Mouse (Mus musculus) layer of hippocampus, adult 11-12 months (tissue): ENCODE measurements at regions not wholly inside any gene's neighbourhood (a gene's known extent, or its start where the extent isn't known, plus 50 kb on each side); places are given as distances from the start of the nearest gene placed in this dataset.

Source experiments
- DNase-seq: peaks from one replicate; pipeline ENCODE4 v3.0.0; 2022; ENCODE audit warnings: low spot score

DNA sequence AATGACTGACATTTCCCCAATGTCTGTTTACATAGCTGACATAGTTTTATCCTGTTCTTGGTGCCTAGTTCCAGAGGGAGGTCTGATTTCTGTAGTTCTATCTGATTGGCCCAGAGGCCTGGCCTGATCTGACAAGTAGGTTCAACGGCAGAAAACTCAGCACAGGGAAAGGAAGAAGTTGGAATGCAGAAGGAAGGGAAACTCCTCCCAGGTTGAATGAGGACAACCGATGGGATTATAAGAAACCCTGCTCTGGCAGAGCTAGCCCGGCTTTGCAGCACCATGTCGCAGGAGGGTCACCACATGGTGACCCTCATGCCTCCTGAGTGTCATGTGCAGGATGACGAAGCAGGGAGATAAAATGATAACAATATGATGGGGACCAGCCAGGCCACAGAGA is 89.8 kb upstream of the Gsc start:
- DNase-seq = no peak

DNA sequence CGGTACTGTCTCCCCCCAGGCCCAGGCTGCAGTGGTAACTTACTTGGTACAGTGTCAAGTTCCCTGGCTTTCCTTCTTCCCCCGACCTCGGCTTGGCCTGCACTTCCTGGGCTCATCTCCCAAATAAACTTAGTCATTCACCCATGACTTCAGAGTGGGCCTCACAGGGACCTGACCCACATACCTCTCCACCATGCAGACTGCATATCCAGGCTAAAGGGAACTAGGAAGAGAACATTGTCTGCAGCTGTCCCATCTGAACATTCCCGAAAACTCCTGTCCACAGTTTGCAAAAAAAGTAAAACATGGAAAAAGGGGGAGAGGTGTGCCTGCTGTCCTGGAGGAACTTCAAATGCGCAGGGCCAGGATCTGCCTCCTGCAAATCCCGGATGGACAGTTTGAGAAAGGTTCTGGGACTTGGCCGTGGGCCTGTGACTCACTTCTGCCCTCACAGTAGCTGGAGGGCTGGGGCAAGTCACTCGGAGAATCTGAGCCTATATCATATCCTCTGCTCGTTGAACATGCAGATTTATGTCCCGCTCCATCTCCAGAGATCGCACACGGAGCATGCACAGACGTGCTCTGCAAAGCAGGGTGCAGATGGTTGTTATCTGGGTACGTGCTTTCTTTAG is 87.9 kb upstream of the Gsc start:
- DNase-seq = no peak

DNA sequence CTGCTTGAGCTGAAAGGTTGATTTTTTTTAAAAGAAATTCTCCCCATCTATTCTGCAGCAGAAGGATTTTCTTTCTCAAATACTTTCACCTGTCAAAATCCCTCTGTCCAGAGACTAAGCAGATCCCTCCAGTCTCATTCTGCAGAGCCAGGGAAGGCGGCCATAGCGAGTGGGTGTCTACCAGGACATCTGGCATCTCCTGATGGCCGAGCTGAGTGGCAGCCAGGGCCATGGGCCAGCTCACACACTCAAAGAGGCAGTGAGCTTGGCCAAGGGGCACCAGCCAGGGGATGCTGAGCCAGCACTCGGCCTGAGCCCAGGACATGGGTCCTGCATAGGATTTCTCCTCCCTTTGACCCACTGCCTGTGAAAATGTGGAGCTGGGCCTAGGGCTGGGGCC is 84.6 kb upstream of the Gsc start:
- DNase-seq = peak; percentile 55

DNA sequence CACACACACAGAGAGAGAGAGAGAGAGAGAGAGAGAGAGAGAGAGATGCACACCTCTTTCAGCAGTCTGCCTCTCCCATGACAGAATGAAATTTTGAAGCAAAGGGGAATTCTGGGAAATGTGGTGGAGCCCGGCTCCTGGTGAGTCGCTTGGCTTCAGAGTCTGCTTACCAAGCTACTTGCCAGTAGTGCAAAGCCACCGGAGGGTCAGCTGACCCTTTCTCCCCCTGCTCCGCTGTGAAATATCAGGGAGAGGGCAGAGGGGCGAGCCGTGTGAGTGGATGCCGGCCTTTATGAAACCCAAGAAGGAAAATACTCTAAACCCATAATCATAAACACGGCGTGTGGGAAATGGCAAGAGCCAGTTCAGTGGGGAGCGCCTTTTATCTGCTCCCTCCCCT is 84.2 kb upstream of the Gsc start:
- DNase-seq = no peak

DNA sequence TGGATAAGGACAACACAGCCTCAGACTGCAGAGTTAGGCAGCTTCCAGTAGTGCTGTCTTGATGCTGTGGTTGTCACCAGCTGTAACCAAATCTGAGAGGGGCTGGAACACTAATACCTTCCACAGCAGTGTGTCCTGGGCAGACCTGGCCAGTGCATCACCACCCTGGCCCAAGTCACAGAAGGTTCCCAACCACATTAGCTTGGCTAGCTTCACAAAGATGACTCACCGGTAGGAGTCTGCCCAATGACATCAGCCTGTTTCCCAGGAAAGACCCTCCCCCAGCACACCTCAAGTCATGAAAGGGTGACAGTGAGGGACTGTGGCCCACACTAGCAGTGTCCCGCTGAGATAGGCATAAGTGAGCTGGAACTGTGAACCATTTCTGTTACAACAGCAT is 75.5 kb upstream of the Gsc start:
- no peak for DNase-seq

GRCm38 (mm10) chr12:104547561-104547960 is 74.4 kb upstream of the Gsc start:
- DNase-seq = no peak

GRCm38 (mm10) chr12:104545993-104546769 is 73.1 kb upstream of the Gsc start:
- no peak for DNase-seq

- no peak for DNase-seq
Measured at GRCm38 (mm10) chr12:104539911-104540310, 66.8 kb upstream of the Gsc start.

DNA sequence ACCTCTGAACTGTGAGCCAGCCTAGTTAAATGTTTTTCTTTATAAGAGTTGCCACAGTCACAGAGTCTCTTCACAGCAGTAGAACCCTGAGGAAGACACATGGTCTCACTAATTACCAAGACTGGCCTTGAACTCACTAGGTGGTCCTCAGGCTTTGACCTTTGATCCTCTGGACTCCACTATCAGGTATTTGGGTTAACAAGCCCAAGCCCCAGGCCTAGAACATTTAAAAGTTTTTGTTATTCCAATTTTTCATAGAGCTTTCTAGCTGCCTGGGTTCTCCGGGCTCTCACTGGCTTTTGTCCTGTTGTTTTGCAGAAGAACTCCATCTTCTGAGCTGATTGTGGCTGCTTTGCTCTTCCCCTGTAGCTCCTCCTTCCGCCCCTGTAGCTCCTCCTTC is 65.3 kb upstream of the Gsc start:
- no peak for DNase-seq

DNA sequence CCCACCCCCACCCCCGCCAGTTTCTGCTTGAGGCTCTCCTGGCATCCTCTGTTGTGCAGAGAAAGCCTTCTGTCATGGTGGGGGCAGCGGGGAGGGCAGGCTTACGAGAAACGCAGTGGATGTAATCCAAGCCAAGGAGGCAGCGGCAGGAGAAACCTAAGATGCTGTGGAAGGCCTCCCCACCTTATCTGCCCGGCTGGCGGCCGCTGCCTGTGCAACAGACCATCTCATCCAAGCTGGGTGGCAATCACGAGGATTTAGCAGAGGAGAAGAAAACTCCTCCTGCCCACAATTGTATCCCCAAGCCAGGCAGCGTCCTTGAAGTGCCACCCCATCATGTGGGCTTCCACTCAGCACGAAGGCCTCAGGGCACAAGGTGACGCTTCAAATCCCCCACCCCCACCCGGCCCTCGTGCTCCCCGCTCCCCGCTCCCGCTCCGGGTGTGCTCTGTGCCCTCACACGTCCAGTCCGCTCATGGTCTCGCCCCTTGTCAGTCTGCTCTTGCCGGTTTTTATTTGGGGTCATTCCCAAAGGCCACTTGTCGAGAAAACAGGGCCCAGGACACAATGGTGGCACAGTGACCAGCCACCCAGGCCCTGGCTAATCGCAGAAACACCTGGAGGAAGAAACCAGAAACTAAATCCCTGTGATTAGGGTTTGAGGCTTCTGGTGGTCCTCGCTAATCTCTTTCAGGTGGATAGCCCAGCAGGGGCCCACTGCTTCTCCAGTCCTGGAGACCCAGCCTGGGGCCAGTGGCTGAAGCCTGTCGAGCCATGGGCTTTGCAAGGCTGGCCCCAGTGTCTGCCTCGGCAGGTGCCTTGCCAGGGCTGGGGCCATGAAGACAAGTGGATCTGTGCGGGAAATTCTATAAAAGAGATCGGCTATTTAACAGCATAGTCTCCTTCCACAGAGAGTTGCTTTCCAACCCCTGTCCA is 58.6 kb upstream of the Gsc start:
- DNase-seq = no peak

DNA sequence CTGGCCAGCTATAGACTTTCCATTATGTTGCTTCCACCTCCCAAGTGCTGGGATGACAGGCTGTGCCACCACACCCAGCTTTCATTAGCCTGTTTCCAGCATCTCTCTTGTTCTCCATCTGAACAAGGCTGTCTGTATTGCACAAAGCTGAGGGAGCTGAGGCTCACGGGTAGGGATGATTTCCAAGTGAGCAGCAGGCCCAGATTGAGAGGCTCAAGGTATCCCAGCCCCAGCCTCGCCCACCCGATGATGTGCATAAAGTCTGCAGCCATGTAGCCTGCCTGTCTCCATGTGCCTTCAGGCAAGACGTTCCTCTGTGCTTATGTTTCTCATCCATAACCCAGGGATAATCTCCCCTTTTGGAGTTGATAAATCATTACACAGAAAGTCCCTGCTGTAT is 57.5 kb upstream of the Gsc start:
- no peak for DNase-seq
